Mouse (Mus musculus): Measurements from ENCODE around the gene Sp9. TPM values are rescaled to one million over a fixed set of nuclear protein-coding genes. Genes with fewer than 3 reads are reported as not detected.

The Sp9 gene
- total RNA-seq, 4 experiments from 2014 or later, result 3.1 to 3.4 (median 3.1) TPM

- DNase-seq (ENCODE audit: low spot score in 2 of 2), result peak; percentile 92 to 93
These were observed 40.7 kb downstream of the Sp9 start, which contains the start of the genes Scrn3 and Cir1 for GRCm38 (mm10) chr2:73312152-73313116. Gene Scrn3, plus strand, starts transcription at chr2:73312601. Gene Cir1, minus strand, starts transcription at chr2:73312701.

DNA sequence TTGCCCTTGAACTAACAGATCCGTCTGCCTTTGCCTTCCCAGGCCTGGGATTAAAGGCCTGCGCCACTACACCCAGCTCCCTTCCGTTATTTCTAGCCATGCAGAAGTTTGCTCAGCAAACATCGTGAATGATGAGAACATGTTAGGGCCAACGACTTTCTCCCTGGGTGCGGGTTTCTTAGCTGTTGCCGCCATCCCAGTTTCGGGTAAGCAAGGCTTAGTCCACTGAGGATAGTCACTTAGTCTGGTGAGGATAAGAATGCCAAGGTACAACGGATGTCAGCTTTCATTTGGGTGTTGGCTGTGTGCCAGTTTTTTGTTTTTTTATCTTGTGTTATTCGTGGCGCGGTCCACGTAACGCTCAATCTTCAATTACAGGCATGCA lies 41.4 kb downstream of the Sp9 start:
- peak in 1 of 2 experiments; percentile 32 for DNase-seq (ENCODE audit: low spot score in 2 of 2)

DNA sequence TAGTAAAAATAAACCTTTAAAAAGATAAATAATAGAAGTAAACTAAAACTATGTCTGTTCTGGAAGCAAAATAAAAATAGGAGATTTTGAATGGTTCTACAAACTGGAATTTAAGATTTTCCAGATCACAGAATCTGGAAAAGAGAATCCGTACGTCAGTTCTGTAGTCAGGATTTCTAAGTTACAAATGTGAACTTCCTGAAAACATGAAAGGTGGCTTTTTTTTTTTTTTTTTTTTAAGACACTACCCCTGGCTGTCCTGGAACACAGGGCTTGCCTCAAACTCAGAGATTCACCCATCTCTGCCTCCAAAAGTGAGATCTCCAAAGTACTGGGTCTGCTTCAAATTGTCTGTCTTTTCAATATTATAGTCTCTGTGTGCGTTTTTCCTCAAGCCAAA lies 42.6 kb downstream of the Sp9 start:
- no peak for DNase-seq (ENCODE audit: low spot score in 2 of 2)

DNA sequence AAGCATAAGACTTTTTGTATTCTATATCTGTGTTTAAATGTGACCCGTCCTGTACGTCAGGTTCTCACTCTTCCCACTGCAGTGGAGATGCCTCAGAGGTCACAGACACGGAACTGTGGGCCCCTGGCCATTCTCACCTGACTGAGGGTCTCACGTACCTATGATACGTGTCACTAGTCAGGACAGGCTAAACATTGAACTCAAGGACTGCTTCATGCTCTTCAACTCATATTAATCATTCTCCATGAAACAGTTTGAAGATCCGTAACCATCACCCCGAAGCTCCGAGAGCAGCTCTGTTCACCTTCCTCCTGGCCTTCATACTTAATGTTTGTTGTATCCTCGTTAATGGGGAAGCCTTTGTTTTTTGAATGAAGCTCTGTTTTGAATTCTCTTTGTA lies 45.7 kb downstream of the Sp9 start:
- no peak for DNase-seq (ENCODE audit: low spot score in 2 of 2)

- no peak for DNase-seq (ENCODE audit: low spot score in 2 of 2)
These were observed 47.5 kb downstream of the Sp9 start for GRCm38 (mm10) chr2:73319218-73319617.

GRCm38 (mm10) chr2:73322991-73323390 lies 51.3 kb downstream of the Sp9 start:
- no peak for DNase-seq (ENCODE audit: low spot score in 2 of 2)

- DNase-seq (ENCODE audit: low spot score in 2 of 2), result no peak
These were observed 54.1 kb downstream of the Sp9 start for GRCm38 (mm10) chr2:73325871-73326270.

Other genes starting within 250 kb of the Sp9 start
- gene Ola1, start 53.0 kb upstream of the Sp9 start, total RNA-seq (2022), result 100 to 1,000 TPM; 109 to 114 (median 110) TPM
- 10 to 100 TPM; 23.6 to 30.7 (median 26.9) TPM for gene Scrn3, start 40.7 kb downstream of the Sp9 start, total RNA-seq (2022)
- 10 to 100 TPM; 26.6 to 32.4 (median 30.2) TPM for gene Cir1, start 40.8 kb downstream of the Sp9 start, total RNA-seq (2022)
- gene Gpr155, start 114.6 kb downstream of the Sp9 start, total RNA-seq (2022), result 10 to 100 TPM; 54.1 to 70.5 (median 58.2) TPM